In genomic region chr9:35516711-35517110, GRCm38 (mm10) we compare ENCODE assay signal across 21 mouse cellular contexts. TPM values are rescaled to one million over a fixed set of nuclear protein-coding genes. Genes with fewer than 3 reads are reported as not detected.
DNase-seq lines count a peak whose midpoint lies in the region; ATAC-seq lines count a peak whose summit lies in the region.
"Had no signal": no experiment of that assay in that cellular context is flagged by ENCODE, and none has a peak within 500 bp of the region (broad histone marks: within the 10 kb centered on the region; RNA-seq: fewer than 3 reads in every experiment).

No protein-coding gene starts in this region.

- H3K27ac ChIP-seq in forebrain, embryonic 11.5 days (ENCODE audit: low read depth, low read length): no peak overlapping the region
- H3K27ac ChIP-seq in forebrain, embryonic 10.5 days: no peak overlapping the region
- no peak overlapping the region for H3K27ac ChIP-seq in heart, embryonic 12.5 days (ENCODE audit: poor library complexity, severe bottlenecking)
- 0 out of 2 replicates have a peak overlapping the region, but pooled peaks have one; percentile 10 for H3K27ac ChIP-seq in limb, embryonic 10.5 days
- H3K27ac ChIP-seq in kidney, embryonic 14.5 days (ENCODE audit: low read depth, low read length): no peak overlapping the region

- no peak overlapping the region for H3K9ac ChIP-seq in forebrain, embryonic 11.5 days (ENCODE audit: low read length)
- no peak overlapping the region for H3K9ac ChIP-seq in heart, embryonic 12.5 days
- H3K9ac ChIP-seq in kidney, embryonic 14.5 days (ENCODE audit: low read depth, low read length): no peak overlapping the region

- H3K4me2 ChIP-seq in forebrain, embryonic 11.5 days (ENCODE audit: low read depth, low read length, severe bottlenecking): no peak overlapping the region
- no peak overlapping the region for H3K4me2 ChIP-seq in heart, embryonic 12.5 days
- no peak overlapping the region for H3K4me2 ChIP-seq in kidney, embryonic 14.5 days (replicated peaks; ENCODE audit: low read depth, low read length)

- no peaks in the 10 kb centered on the region for H3K4me1 ChIP-seq in forebrain, embryonic 11.5 days (replicated peaks; ENCODE audit: control insufficient read depth, insufficient read depth, low read length)
- peaks cover 9% of the 10 kb centered on the region; the same call in 1 of the 2 replicates for H3K4me1 ChIP-seq in forebrain, embryonic 10.5 days
- H3K4me1 ChIP-seq in heart, embryonic 12.5 days (replicated peaks): no peaks in the 10 kb centered on the region
- H3K4me1 ChIP-seq in limb, embryonic 10.5 days: peaks cover 11% of the 10 kb centered on the region
- H3K4me1 ChIP-seq in kidney, embryonic 14.5 days (ENCODE audit: control insufficient read depth, insufficient read depth, low read length): no peaks in the 10 kb centered on the region

- WGBS in forebrain, embryonic 11.5 days: 89% methylated on average over 16 of the region's 16 CpGs
- 92% methylated on average over 16 of the region's 16 CpGs for WGBS in forebrain, embryonic 10.5 days
- 88% methylated on average over 16 of the region's 16 CpGs for WGBS in heart, embryonic 12.5 days
- WGBS in limb, embryonic 10.5 days: 95% methylated on average over 16 of the region's 16 CpGs
- WGBS in kidney, embryonic 14.5 days: 93% methylated on average over 16 of the region's 16 CpGs

- H3K9me3 ChIP-seq in forebrain, embryonic 11.5 days (ENCODE audit: control insufficient read depth, low read length): no peaks in the 10 kb centered on the region
- no peaks in the 10 kb centered on the region for H3K9me3 ChIP-seq in forebrain, embryonic 10.5 days
- H3K9me3 ChIP-seq in heart, embryonic 12.5 days (replicated peaks): no peaks in the 10 kb centered on the region
- no peaks in the 10 kb centered on the region for H3K9me3 ChIP-seq in limb, embryonic 10.5 days (replicated peaks)
- no peaks in the 10 kb centered on the region for H3K9me3 ChIP-seq in kidney, embryonic 14.5 days (ENCODE audit: control insufficient read depth, low read length)
- H3K9me3 ChIP-seq: G1E had no signal

- H3K4me3 ChIP-seq in forebrain, embryonic 11.5 days (ENCODE audit: low read depth, low read length): no peak overlapping the region
- no peak overlapping the region for H3K4me3 ChIP-seq in forebrain, embryonic 10.5 days
- no peak overlapping the region for H3K4me3 ChIP-seq in heart, embryonic 12.5 days
- H3K4me3 ChIP-seq in limb, embryonic 10.5 days: no peak overlapping the region
- no peak overlapping the region for H3K4me3 ChIP-seq in kidney, embryonic 14.5 days (ENCODE audit: low read length)

- peak; percentile 38 for DNase-seq in forebrain, embryonic 11.5 days (ENCODE audit: low spot score)
- DNase-seq in forebrain, embryonic 10.5 days (ENCODE audit: extremely low spot score, low spot score): no peak
- peak; percentile 78 for DNase-seq in heart, adult 11 months
- DNase-seq in limb, embryonic 10.5 days (ENCODE audit: low spot score): no peak
- DNase-seq: adrenal gland, adult 2 months; adrenal gland, adult 8-10 months; adrenal gland, postnatal 10 days; adrenal gland, postnatal 14 days; adrenal gland, postnatal 25 days; adrenal gland, postnatal 36 days; B cell, adult 2 months; cerebellum, adult 11 months; cerebellum, adult 11-12 months; cerebellum, adult 18-20 months had no signal

- no peak for ATAC-seq in forebrain, embryonic 11.5 days (replicated peaks; ENCODE audit: low FRiP score)
- ATAC-seq in heart, embryonic 12.5 days (ENCODE audit: insufficient number of reproducible peaks, low FRiP score): no peak
- no peak for ATAC-seq in kidney, embryonic 14.5 days (ENCODE audit: low FRiP score, low TSS enrichment)
- ATAC-seq: activated CD4-positive, CD25-positive, alpha-beta regulatory T cell, adult 4 months; CD4-positive, CD25-positive, alpha-beta regulatory T cell, adult 4 months; Patski had no signal

- H3K27me3 ChIP-seq in forebrain, embryonic 11.5 days (ENCODE audit: control insufficient read depth, insufficient read depth, low read length): no peaks in the 10 kb centered on the region
- H3K27me3 ChIP-seq in forebrain, embryonic 10.5 days (ENCODE audit: poor library complexity, severe bottlenecking): no peaks in the 10 kb centered on the region
- H3K27me3 ChIP-seq in heart, embryonic 12.5 days (replicated peaks): 0 out of 2 replicates have a peak, but pooled peaks cover 7% of the 10 kb centered on the region
- no peaks in the 10 kb centered on the region for H3K27me3 ChIP-seq in limb, embryonic 10.5 days (ENCODE audit: low read depth, poor library complexity, severe bottlenecking)
- no peaks in the 10 kb centered on the region for H3K27me3 ChIP-seq in kidney, embryonic 14.5 days (ENCODE audit: control insufficient read depth, insufficient read depth, low read length)
- H3K27me3 ChIP-seq: Patski had no signal

- H3K36me3 ChIP-seq in forebrain, embryonic 11.5 days (ENCODE audit: control insufficient read depth, insufficient read depth, low read length): no peaks in the 10 kb centered on the region
- H3K36me3 ChIP-seq in forebrain, embryonic 10.5 days (replicated peaks): no peaks in the 10 kb centered on the region
- no peaks in the 10 kb centered on the region for H3K36me3 ChIP-seq in heart, embryonic 12.5 days
- H3K36me3 ChIP-seq in limb, embryonic 10.5 days: no peaks in the 10 kb centered on the region
- H3K36me3 ChIP-seq in kidney, embryonic 14.5 days (ENCODE audit: control insufficient read depth, insufficient read depth, low read length): no peaks in the 10 kb centered on the region
- H3K36me3 ChIP-seq: G1E had no signal

RNA-seq across cellular contexts. Expression of gene Gm1113, which starts 1.4 kb away (rescaled TPM):
- polyA plus RNA-seq in forebrain, embryonic 11.5 days (2014; fragmentation: Nextera tagmentation; extraction: Ambion mirVana): not detected in 2 replicates
- polyA plus RNA-seq in forebrain, embryonic 10.5 days (2016; fragmentation: Nextera tagmentation; extraction: Ambion mirVana): not detected in 2 replicates
- not detected in 2 replicates for polyA plus RNA-seq in heart, embryonic 12.5 days (2016; fragmentation: Nextera tagmentation; extraction: Ambion mirVana)
- polyA plus RNA-seq in limb, embryonic 10.5 days (2016; fragmentation: Nextera tagmentation; extraction: Ambion mirVana): not detected in 2 replicates
- polyA plus RNA-seq in kidney, embryonic 14.5 days (2014; fragmentation: Nextera tagmentation; extraction: Ambion mirVana): not detected in 2 replicates
- polyA plus RNA-seq: activated CD4-positive, CD25-positive, alpha-beta regulatory T cell, adult 4 months; adrenal gland, adult 2 months; brain, embryonic 14.5 days; CD4-positive, CD25-positive, alpha-beta regulatory T cell, adult 4 months; G1E; Patski had no signal

RNA-seq across cellular contexts. Expression of gene Ddx25, which starts 41.6 kb away (rescaled TPM):
- 8.2 and 8.8 TPM in 2 replicates for polyA plus RNA-seq in forebrain, embryonic 11.5 days (2014; fragmentation: Nextera tagmentation; extraction: Ambion mirVana)
- polyA plus RNA-seq in forebrain, embryonic 10.5 days (2016; fragmentation: Nextera tagmentation; extraction: Ambion mirVana): 7.8 and 7.9 TPM in 2 replicates
- polyA plus RNA-seq in heart, embryonic 12.5 days (2016; fragmentation: Nextera tagmentation; extraction: Ambion mirVana): 1.7 and 2.0 TPM in 2 replicates
- 4.9 and 6.0 TPM in 2 replicates for polyA plus RNA-seq in limb, embryonic 10.5 days (2016; fragmentation: Nextera tagmentation; extraction: Ambion mirVana)
- polyA plus RNA-seq in kidney, embryonic 14.5 days (2014; fragmentation: Nextera tagmentation; extraction: Ambion mirVana): 2.3 and 2.8 TPM in 2 replicates

RNA-seq across cellular contexts. Expression of gene Pus3, which starts 41.7 kb away (rescaled TPM):
- polyA plus RNA-seq in forebrain, embryonic 11.5 days (2014; fragmentation: Nextera tagmentation; extraction: Ambion mirVana): 21.8 TPM in 2 replicates
- 20.4 and 22.9 TPM in 2 replicates for polyA plus RNA-seq in forebrain, embryonic 10.5 days (2016; fragmentation: Nextera tagmentation; extraction: Ambion mirVana)
- polyA plus RNA-seq in heart, embryonic 12.5 days (2016; fragmentation: Nextera tagmentation; extraction: Ambion mirVana): 12.3 and 14.0 TPM in 2 replicates
- polyA plus RNA-seq in limb, embryonic 10.5 days (2016; fragmentation: Nextera tagmentation; extraction: Ambion mirVana): 21.2 and 22.3 TPM in 2 replicates
- polyA plus RNA-seq in kidney, embryonic 14.5 days (2014; fragmentation: Nextera tagmentation; extraction: Ambion mirVana): 23.6 and 26.3 TPM in 2 replicates

RNA-seq across cellular contexts. Expression of gene Pate2, which starts 53.4 kb away (rescaled TPM):
- 0.75 and 1.0 TPM in 2 replicates for polyA plus RNA-seq in forebrain, embryonic 11.5 days (2014; fragmentation: Nextera tagmentation; extraction: Ambion mirVana)
- 2.0 and 2.5 TPM in 2 replicates for polyA plus RNA-seq in forebrain, embryonic 10.5 days (2016; fragmentation: Nextera tagmentation; extraction: Ambion mirVana)
- polyA plus RNA-seq in heart, embryonic 12.5 days (2016; fragmentation: Nextera tagmentation; extraction: Ambion mirVana): 0.45 and 0.66 TPM in 2 replicates
- polyA plus RNA-seq in limb, embryonic 10.5 days (2016; fragmentation: Nextera tagmentation; extraction: Ambion mirVana): 1.2 and 1.4 TPM in 2 replicates
- polyA plus RNA-seq in kidney, embryonic 14.5 days (2014; fragmentation: Nextera tagmentation; extraction: Ambion mirVana): 0.37 and 0.46 TPM in 2 replicates
- polyA plus RNA-seq: CD4-positive, CD25-positive, alpha-beta regulatory T cell, adult 4 months had no signal

RNA-seq across cellular contexts. Expression of gene Hyls1, which starts 53.5 kb away (rescaled TPM):
- polyA plus RNA-seq in forebrain, embryonic 11.5 days (2014; fragmentation: Nextera tagmentation; extraction: Ambion mirVana): 31.1 and 34.2 TPM in 2 replicates
- 28.0 and 28.6 TPM in 2 replicates for polyA plus RNA-seq in forebrain, embryonic 10.5 days (2016; fragmentation: Nextera tagmentation; extraction: Ambion mirVana)
- polyA plus RNA-seq in heart, embryonic 12.5 days (2016; fragmentation: Nextera tagmentation; extraction: Ambion mirVana): 13.6 and 14.9 TPM in 2 replicates
- polyA plus RNA-seq in limb, embryonic 10.5 days (2016; fragmentation: Nextera tagmentation; extraction: Ambion mirVana): 19.5 and 22.4 TPM in 2 replicates
- 16.6 and 17.0 TPM in 2 replicates for polyA plus RNA-seq in kidney, embryonic 14.5 days (2014; fragmentation: Nextera tagmentation; extraction: Ambion mirVana)

Comparison
In these comparisons a context has a peak if more than half of its experiments do, and no peak if none do; other contexts are left out.
1. DNase-seq: peak in forebrain, embryonic 11.5 days (single experiment) and heart, adult 11 months (single experiment); none in forebrain, embryonic 10.5 days (single experiment) and limb, embryonic 10.5 days (single experiment).